Mouse (Mus musculus) gastrocnemius, adult 8-10 months (tissue): Measurements from ENCODE around the gene Rusc1. TPM values are rescaled to one million over a fixed set of nuclear protein-coding genes. Genes with fewer than 3 reads are reported as not detected.
"Not testable (repeated sequence)": the region's sequence is repeated elsewhere in the genome, so short reads cannot be mapped to it uniquely, and the experiment has no call there.

ENCODE experiments used
- DNase-seq, 2 experiments: peaks; one replicate each; pipeline ENCODE4 v3.0.0; 2022; ENCODE audit warnings: low spot score in 2 of 2
- total RNA-seq, 4 experiments: library from RNA; stranded (reverse); gene quantifications; 2 replicates each; pipeline ENCODE4 v1.2.4; 2022

Gene Rusc1
- total RNA-seq, 4 experiments from 2014 or later, result 15.5 to 22.2 (median 18.9) TPM

DNA sequence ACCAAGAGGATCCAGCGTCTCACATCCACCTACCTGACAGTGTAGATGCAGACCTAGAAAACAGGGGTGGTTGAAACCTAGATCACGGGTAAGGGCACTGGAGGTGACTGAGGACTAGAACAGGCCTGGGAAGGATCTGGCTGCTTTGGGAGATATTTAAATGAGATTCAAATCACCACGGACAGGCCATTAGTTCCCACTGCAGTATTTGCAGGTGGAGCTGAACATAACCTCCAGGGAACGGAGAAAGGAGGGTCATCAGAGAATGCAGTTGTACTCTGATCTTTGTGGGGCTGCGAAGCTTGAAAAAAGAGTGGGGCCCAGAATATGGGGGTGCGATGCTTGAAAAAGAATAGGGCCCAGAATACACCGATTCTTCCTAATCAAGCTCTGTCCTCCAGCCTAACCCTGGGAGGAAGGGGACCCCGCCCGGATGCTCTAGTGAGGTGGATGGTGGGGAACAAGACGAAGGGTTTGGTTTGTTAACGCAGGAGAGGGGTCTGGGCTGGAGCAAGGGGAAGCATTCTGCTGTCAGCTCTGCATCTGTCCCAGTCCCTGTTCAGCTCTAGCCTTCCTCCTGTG lies 511 bp downstream of the Rusc1 start:
- no peak for DNase-seq

DNA sequence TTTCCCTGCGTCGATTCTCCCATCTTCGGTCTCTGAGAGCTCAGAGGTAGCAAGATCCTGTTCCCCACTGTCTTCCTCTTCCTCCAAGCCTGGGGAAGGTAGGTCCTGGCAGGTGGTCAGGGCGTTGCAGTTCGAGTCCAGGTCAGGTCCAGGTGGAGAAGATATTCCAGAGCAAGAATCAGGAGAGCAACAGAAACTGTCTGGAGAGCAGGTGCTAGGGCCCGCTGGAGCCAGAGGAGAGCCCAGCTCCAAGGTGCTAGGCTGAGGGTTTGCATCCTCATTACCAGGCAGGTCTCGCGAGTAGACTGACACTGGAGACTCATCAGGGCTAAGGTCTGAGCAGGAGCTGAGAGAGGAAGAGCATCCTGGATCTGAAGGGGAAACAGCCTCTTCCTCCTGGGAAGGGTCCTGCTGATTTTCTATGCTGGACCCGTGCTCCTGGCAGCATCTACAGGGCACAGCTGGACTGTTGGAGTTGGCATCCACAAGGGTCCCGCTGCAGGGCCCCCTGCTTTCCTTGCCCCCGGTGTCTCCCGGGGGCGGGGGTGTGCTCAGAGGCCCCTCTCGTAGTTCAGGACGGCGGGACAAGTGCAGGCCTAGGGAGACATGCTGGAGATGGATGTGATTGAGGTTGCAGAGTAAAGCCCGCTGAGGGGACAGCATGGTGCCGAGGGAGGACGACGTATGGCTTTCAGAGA lies 1.2 kb downstream of the Rusc1 start:
- no peak for DNase-seq

DNA sequence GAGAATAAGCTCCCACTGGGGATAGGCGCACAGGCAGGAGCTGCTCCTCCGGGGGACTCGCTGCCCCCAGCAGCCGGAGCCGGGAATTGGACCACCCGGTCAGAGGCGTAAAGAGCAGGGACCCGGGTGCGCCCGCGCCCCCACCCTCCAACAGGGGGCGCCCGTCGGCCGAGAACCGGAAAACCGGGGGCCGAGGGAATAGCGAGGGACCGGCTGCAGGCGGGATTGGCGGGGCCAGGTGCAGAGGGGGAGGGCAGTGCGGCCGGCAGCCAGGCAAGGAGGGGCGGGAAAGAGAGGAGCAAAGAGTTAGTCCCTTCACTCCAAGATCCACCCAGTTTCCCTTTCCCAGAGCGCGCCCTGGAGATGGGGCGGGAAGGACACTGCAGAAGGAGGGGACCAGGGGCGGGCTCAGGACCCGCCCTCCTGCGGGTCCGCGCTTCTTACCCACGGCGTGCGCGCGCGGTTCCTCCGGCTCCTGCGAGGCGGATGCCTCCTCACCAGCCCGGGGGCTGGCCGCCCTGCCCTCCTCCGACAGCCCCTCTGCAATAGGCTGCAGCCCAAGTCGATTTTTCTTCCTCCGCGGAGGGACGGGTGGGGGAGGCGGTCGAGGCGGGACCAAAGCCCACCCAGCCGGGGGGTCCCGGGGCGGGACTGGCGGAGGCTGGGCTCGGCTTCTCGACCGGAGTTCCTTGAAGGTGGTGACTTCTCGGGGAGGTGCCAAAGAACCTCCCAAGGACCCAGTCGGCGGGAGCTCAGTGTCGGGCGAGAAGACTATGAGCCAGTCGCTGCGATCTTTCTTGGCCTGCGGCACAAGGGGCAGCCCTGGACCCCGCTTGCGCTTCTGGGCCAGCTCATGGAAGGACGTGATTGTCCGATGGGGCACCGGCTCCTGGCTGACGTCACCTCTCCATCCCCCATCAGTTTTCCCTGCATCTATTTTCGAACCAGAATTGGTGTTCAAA lies 2.1 kb downstream of the Rusc1 start:
- DNase-seq, result peak; percentile 86 to 88

DNA sequence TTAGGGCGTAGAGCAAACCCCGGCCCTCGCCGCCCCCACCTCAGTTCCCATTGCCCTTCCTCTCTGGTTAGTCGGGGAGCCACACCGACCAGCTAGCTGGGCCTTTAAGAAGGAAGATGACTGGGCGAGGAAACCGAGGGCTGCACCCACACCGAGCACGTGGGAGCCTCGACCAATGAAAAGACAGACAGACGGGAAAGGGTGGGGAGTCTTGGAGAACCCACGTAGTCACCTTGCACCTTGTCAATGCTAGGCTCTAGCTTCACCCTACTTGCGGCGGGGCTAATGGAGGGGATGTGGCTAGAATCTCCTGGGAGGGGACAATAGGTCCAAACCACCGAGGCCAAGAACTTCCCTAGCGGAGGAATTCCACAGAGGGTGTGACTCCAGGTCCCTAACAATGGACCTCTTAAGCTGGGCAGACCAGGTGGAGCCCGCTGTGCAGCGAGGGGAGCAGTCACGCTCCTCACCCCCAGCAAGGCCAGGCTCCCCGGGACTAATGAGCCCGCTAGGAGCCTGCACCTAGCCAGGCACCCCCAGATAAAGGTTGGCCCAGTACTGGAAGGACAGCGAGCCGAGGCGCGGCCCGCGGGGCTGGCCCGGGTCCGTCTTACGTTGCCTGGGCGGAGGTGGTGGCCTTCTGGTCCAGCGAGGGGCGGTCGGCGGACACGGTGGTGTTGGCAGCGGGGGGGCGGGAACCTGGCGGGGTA lies 3.1 kb downstream of the Rusc1 start:
- DNase-seq, result peak; percentile 79 to 81

DNA sequence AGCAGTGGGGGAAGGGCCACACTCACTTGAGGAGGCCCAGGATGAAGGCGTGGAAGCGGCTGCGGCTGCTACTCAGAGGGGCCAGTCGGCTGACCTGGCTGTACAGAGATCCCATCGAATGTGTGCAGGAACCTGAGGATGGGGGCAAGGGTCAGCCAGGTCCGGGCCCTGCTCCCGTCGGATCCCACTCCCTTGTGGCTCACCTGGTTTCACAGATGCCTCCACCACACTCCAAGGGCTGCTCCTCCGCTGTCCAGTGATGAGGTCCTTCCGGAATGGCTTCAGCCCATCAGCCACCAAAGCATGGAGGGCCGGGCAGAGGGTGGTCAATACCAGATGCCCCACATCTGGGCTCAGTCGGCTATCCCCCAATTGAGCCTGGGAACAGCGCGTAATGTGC lies 4.1 kb downstream of the Rusc1 start:
- no peak for DNase-seq

DNA sequence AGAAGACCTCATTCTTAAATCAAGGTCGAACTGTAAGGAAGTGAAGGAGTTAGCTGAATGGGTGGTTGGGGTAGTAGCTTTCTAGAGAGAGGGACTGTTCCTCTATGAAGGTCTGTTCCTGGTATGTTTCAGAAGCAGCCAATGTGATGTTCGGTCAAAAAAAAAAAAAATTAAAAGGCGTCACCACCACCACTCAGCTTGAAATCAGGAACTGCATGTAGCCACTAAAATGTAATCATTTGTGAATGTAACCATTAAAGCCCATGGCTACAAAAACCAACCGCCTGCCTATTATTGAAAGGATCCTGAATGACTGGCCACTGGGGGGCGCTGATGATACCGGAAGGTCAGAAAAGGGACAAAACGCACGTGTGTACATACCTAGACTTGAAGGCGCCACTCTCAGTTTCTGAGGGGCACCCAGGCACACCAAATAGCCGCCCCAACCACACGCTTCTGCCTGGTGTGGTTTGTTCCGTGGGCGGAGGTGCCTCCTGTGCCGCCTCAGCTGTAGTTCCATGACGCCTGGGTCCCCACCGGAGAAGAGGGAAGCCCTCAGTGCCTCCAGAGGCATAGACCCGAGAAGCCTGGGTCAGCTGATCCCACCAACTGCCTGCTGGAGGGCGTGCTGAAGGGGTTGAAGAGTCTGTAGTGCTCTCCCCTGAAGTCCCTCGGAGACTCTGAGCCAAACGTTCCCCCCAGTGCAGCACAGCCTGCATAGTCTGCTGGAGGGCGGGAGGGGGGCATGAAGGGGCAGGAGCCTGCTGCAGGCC lies 5.6 kb downstream of the Rusc1 start:
- peak; percentile 64 to 67 for DNase-seq

DNA sequence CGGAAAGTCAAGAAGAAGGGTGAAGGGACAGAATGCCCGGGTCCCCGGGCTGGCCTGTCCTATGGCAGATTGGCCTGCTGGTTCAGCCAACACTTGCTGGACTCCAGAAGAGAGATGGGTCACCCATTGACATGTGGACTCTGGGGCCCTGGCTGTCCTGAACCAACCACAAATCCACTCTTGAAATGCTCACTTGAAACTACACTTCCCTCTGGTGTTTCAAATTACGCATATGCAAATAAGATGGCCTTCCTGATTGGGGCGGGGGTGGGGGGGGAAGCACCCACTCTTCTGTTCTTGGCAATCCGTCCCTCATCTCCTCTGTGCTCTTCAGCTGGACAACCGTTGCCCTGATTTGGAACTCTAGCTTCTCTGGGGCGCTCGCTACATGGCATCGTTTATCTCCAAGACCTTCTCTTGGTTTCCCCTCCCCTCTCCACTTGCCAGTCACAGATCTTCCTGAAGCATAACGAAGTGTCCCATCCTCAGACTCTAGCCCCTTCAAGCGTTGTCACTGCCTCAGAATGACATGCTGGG lies 8.4 kb downstream of the Rusc1 start:
- no peak for DNase-seq

DNA sequence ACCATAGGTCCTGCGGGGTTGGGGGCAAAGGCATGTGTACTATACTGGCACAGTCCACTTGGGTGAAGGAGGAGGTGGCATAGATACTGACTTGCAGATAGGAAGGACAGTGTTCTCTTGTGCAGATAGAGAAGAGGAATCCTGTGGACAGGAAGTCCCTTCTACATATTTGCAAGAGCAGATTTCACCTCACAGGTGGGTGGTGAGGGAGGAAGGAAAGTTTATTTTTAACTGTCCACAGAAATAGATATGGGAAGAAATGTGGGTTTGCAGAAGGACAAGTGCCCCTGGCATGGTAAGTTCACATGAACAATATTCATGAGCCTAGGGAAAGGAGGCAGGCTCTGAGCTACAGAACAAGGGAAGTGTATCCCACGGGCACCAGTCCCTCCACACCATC lies 9.0 kb downstream of the Rusc1 start:
- DNase-seq, result no peak

DNA sequence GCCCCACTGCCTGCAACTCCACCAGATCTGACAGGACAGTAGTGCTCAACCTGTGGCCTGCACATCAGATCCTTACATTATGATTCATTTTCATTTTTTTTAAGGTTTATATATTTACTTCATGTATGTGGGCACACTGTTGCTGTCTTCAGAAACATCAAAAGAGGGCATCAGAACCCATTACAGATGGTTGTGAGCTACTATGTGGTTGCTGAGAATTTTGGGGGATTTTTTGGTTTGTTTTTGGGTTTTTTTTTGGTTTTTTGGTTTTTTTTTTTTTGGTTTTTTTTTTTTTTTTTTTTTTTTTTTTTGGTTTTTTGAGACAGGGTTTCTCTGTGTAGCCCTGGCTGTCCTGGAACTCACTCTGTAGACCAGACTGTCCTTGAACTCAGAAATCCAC lies 10.8 kb downstream of the Rusc1 start:
- not testable (repeated sequence) for DNase-seq

DNA sequence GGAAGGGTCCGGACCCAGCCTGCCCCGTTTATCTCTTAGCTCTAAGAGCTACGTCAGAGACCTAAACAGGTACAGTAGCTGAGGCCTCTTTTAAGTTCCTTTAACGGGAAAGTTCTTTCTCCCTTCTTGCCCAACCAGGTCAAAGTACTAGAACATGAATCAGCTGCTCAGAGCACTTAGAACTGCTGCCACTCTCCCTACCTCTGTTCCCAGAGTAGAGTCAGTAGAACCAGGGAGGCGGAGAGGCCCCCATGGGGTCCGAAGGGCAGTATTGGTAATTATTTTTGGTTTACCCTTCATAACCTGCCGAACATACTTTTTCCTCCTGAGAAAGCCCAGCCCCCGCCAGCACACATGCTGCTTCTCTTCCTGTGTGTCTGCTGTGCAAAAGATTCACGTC lies 15.7 kb downstream of the Rusc1 start:
- DNase-seq, result no peak

DNA sequence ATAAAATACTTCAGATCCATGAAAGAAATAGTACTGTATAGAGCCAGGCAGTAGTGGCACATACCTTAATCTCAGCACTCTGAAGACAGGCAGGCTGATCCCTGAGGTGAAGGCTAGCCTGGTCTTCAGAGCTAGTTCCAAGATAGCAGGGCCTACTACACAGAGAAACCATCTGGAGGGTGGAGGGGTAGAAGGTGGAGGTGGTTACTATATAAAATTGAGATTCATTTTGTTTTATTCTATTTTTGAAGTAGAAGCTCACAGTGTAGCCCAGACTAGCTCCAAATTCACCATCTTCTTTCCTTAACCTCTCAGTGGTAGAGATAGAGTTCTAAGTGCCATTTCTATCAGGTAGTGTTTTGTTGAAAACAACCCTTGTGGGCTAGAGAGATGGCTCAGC lies 25.8 kb downstream of the Rusc1 start:
- no peak for DNase-seq

DNA sequence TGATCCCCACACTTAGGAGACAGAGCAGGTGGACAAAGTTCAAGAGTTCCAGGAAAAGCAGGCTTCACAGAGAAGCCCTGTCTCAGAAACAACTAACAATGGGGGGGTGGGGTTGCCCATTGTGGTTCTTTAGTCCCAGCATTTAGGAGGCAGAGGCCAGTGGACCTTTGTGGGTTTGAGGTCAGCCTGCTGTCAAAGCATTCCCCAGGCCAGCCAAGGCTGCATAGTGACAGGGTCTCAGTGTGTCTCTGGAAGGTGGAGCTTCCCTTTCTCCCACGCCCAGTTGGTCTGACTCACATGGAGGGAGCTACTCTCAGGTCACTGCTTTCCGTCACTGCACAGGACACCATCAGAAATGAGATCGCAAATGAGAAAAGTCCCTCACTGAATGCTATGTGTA lies 31.4 kb downstream of the Rusc1 start:
- no peak for DNase-seq

DNA sequence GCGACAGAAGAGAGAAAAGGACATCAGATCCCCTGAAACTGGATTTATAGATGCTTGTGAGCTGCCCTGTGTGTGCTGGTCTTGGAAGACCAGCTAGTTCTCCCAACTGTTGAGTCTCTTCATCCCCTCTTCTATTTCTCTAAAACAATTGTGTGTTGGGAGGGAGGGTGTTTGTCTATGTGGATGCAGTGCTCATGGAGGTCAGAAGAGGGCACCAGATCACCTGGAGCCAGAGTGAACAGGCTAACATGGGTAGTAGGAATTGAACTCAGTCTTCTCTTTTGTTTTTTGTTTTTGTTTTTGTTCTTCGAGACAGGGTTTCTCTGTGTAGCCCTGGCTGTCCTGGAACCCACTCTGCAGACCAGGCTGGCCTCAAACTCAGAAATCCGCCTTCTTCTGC lies 34.3 kb downstream of the Rusc1 start:
- DNase-seq, result no peak

DNA sequence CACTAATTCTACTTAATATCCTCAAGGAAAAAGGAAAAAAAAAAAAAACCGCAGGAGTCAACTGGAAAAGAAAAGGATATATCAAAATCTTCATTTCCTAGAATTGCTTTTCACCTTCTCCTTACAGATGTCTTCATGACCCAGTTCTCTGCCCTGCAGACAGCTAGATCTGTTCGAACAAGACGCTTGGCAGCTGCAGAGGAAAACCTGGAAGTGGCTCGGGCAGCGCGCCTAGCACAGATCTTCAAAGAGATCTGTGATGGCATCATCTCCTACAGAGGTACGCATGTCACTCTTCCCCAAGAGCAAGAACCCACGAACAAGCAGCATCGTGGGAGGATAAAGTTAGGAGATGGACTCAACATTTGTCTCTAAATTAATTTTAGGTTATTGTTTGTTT lies 34.8 kb downstream of the Rusc1 start:
- DNase-seq, result no peak

DNA sequence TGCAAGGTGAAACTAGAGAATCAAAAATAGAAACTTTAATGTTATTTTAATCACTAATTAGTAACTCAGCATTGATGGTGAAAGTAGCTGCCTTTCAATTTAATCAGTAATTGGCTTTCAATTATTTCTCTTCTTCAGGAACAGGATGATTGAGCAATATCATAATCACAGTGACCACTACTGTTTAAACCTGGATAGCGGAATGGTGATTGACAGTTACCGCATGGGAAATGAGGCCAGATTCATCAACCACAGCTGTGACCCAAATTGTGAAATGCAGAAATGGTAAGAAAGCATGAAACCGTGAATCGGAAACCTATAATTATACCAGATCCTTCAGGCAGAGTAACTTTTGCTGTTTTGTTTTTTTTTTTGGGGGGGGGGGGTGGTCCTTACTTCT lies 49.8 kb downstream of the Rusc1 start:
- DNase-seq, result no peak

Other genes starting within 250 kb of the Rusc1 start
- gene Msto1, start 179.3 kb downstream of the Rusc1 start, total RNA-seq, result 1 to 10 TPM; 6.6 to 8.3 (median 7.7) TPM
- gene Ash1l, start 142.7 kb downstream of the Rusc1 start, total RNA-seq, result 10 to 100 TPM; 29.8 to 38.9 (median 33.9) TPM
- 10 to 100 TPM; 56.7 to 77.4 (median 71.4) TPM for gene Dap3, start 142.1 kb downstream of the Rusc1 start, total RNA-seq
- not detected for gene Gm43738, start 7.8 kb upstream of the Rusc1 start, total RNA-seq
- 10 to 100 TPM; 25.9 to 30.1 (median 27.9) TPM for gene Fdps, start 8.6 kb upstream of the Rusc1 start, total RNA-seq
- under 1 TPM in 1 of 4 experiments, not detected in 3; 0.11 TPM for gene Pklr, start 42.8 kb upstream of the Rusc1 start, total RNA-seq
- gene Hcn3, start 66.9 kb upstream of the Rusc1 start, total RNA-seq, result under 1 TPM in 3 of 4 experiments, not detected in 1; 0.44 to 0.68 (median 0.51) TPM
- 10 to 100 TPM; 13.6 to 21.5 (median 15.1) TPM for gene Clk2, start 71.5 kb upstream of the Rusc1 start, total RNA-seq
- gene Scamp3, start 84.2 kb upstream of the Rusc1 start, total RNA-seq, result 10 to 100 TPM; 35.7 to 40.0 (median 37.3) TPM
- 10 to 100 TPM; 19.2 to 22.6 (median 20.3) TPM for gene Fam189b, start 89.8 kb upstream of the Rusc1 start, total RNA-seq
- 10 to 100 TPM; 14.4 to 21.5 (median 19.2) TPM for gene Gba, start 109.6 kb upstream of the Rusc1 start, total RNA-seq
- 1 to 10 TPM; 1.8 to 6.1 (median 3.4) TPM for gene Thbs3, start 121.9 kb upstream of the Rusc1 start, total RNA-seq
- 10 to 100 TPM; 32.0 to 44.5 (median 38.3) TPM for gene Mtx1, start 133.8 kb upstream of the Rusc1 start, total RNA-seq
- gene Muc1, start 135.7 kb upstream of the Rusc1 start, total RNA-seq, result 1 to 10 TPM in 1 of 4 experiments, under 1 TPM in 3; 0.24 to 1.0 (median 0.52) TPM
- 10 to 100 TPM; 64.7 to 88.3 (median 74.6) TPM for gene Krtcap2, start 152.7 kb upstream of the Rusc1 start, total RNA-seq
- gene Trim46, start 153.0 kb upstream of the Rusc1 start, total RNA-seq, result under 1 TPM; 0.10 to 0.45 (median 0.11) TPM
- 10 to 100 TPM; 15.9 to 28.8 (median 19.6) TPM for gene Dpm3, start 166.0 kb upstream of the Rusc1 start, total RNA-seq
- gene Slc50a1, start 177.3 kb upstream of the Rusc1 start, total RNA-seq, result 1 to 10 TPM; 6.3 to 9.0 (median 7.7) TPM
- gene Efna1, start 187.8 kb upstream of the Rusc1 start, total RNA-seq, result 10 to 100 TPM in 1 of 4 experiments, 1 to 10 TPM in 3; 8.7 to 10.8 (median 8.8) TPM
- gene Efna3, start 229.7 kb upstream of the Rusc1 start, total RNA-seq, result not detected
- gene Efna4, start 244.7 kb upstream of the Rusc1 start, total RNA-seq, result not detected